Mouse (Mus musculus) CH12.LX (cell line): ENCODE results near the gene Ccnk. TPM values are rescaled to one million over a fixed set of nuclear protein-coding genes. Genes with fewer than 3 reads are reported as not detected.

ENCODE experiments used
- DNase-seq: peaks from one replicate; pipeline ENCODE4 v3.0.0-alpha.2; 2013; ENCODE audit errors: extremely low read depth
- H3K27ac ChIP-seq: 2 replicates; pipeline ENCODE4 v1.5.1; 2012; ENCODE audit warnings: low read depth, mild to moderate bottlenecking, control low read depth, moderate library complexity; ENCODE audit not compliant: insufficient read depth
- H3K27me3 ChIP-seq: replicated peaks from 2 replicates; pipeline ENCODE3; 2012; ENCODE audit warnings: inconsistent platforms
- H3K36me3 ChIP-seq, 2 experiments: replicated peaks in 1 of 2; 2 replicates each; pipeline versions ENCODE3 to v1.6.1; 2012; ENCODE audit warnings: inconsistent platforms in 1 of 2, low read length in 1 of 2, mild to moderate bottlenecking in 1 of 2, mixed read lengths in 1 of 2, moderate library complexity in 1 of 2; ENCODE audit not compliant: control insufficient read depth in 1 of 2, insufficient read depth in 1 of 2
- H3K4me1 ChIP-seq, 2 experiments: 2 replicates each; pipeline ENCODE4 v1.6.1; 2012; ENCODE audit warnings: inconsistent platforms in 1 of 2, moderate library complexity in 1 of 2; ENCODE audit not compliant: insufficient read depth in 2 of 2, control insufficient read depth in 1 of 2
- H3K4me2 ChIP-seq: 2 replicates; pipeline ENCODE4 v1.6.1; 2012; ENCODE audit warnings: low read depth, mild to moderate bottlenecking, control low read depth; ENCODE audit not compliant: poor library complexity, insufficient read depth, severe bottlenecking
- H3K4me3 ChIP-seq, 3 experiments: fragments of 150-350 bp in 1 of 3; sonication (generic) in 1 of 3; replicated peaks in 1 of 3; 2 replicates each; pipeline versions ENCODE3 to v1.5.1; 2011 to 2012; ENCODE audit warnings: low read depth in 2 of 3, low read length in 2 of 3, mild to moderate bottlenecking in 2 of 3, moderate library complexity in 2 of 3, control low read depth in 1 of 3, improper control_type of control experiment in 1 of 3, inconsistent platforms in 1 of 3, mixed read lengths in 1 of 3; ENCODE audit not compliant: poor library complexity in 1 of 3
- H3K79me2 ChIP-seq: replicated peaks from 2 replicates; pipeline ENCODE4 v1.6.1; 2012; ENCODE audit warnings: mild to moderate bottlenecking, moderate library complexity; ENCODE audit not compliant: control insufficient read depth, poor library complexity, insufficient read depth, severe bottlenecking; ENCODE audit errors: extremely low read depth
- H3K9ac ChIP-seq: 2 replicates; pipeline ENCODE4 v1.6.1; 2012; ENCODE audit warnings: low read depth, mild to moderate bottlenecking, control low read depth, moderate library complexity; ENCODE audit not compliant: insufficient read depth
- H3K9me3 ChIP-seq: replicated peaks from 2 replicates; pipeline ENCODE3; 2012; ENCODE audit warnings: low read length, inconsistent platforms, mixed read lengths
- BHLHE40 ChIP-seq: IDR thresholded peaks from 2 replicates; pipeline ENCODE4 v1.6.1; 2011; ENCODE audit warnings: mild to moderate bottlenecking, low read depth, low read length, improper control_type of control experiment
- CHD1 ChIP-seq: IDR thresholded peaks from 2 replicates; pipeline ENCODE4 v1.6.1; 2012; ENCODE audit warnings: low read depth, low read length, improper control_type of control experiment, inconsistent platforms
- CHD2 ChIP-seq: IDR thresholded peaks from 2 replicates; pipeline ENCODE4 v1.6.1; 2011; ENCODE audit warnings: low read length, improper control_type of control experiment
- CTCF ChIP-seq, 2 experiments: IDR thresholded peaks in 1 of 2; conservative IDR thresholded peaks in 1 of 2; 2 replicates each; pipeline ENCODE4 v1.5.1; 2011 to 2012; ENCODE audit warnings: low read depth in 2 of 2, low read length in 2 of 2, improper control_type of control experiment in 1 of 2, inconsistent platforms in 1 of 2, mild to moderate bottlenecking in 1 of 2, moderate library complexity in 1 of 2
- E2F4 ChIP-seq: IDR thresholded peaks from 2 replicates; pipeline ENCODE4 v1.6.1; 2011; ENCODE audit warnings: low read depth, low read length, improper control_type of control experiment; ENCODE audit not compliant: insufficient replicate concordance
- ELF1 ChIP-seq: IDR thresholded peaks from 2 replicates; pipeline ENCODE4 v1.6.1; 2014; ENCODE audit warnings: low read depth, mild to moderate bottlenecking, inconsistent platforms, low read length, improper control_type of control experiment
- EP300 ChIP-seq: IDR thresholded peaks from 2 replicates; pipeline ENCODE4 v1.6.1; 2011; ENCODE audit warnings: low read length, improper control_type of control experiment
- ETS1 ChIP-seq: conservative IDR thresholded peaks from 2 replicates; pipeline ENCODE4 v1.6.1; 2012; ENCODE audit warnings: low read depth, mild to moderate bottlenecking, inconsistent platforms, low read length, improper control_type of control experiment, moderate library complexity
- GABPA ChIP-seq: IDR thresholded peaks from 2 replicates; pipeline ENCODE4 v1.6.1; 2012; ENCODE audit warnings: low read depth, low read length, improper control_type of control experiment, inconsistent platforms; ENCODE audit not compliant: insufficient replicate concordance
- HCFC1 ChIP-seq: IDR thresholded peaks from 2 replicates; pipeline ENCODE4 v1.6.1; 2012; ENCODE audit warnings: low read depth, mild to moderate bottlenecking, inconsistent platforms, low read length, improper control_type of control experiment
- IRF4 ChIP-seq: IDR thresholded peaks from 2 replicates; pipeline ENCODE4 v1.6.1; 2014; ENCODE audit warnings: low read depth, mild to moderate bottlenecking, inconsistent platforms, low read length, improper control_type of control experiment
- JUN ChIP-seq: IDR thresholded peaks from 2 replicates; pipeline ENCODE4 v1.6.1; 2011; ENCODE audit warnings: low read depth, mild to moderate bottlenecking, low read length, improper control_type of control experiment, moderate library complexity; ENCODE audit not compliant: insufficient read depth
- JUND ChIP-seq: conservative IDR thresholded peaks from 2 replicates; pipeline ENCODE4 v1.6.1; 2011; ENCODE audit warnings: low read depth, low read length, improper control_type of control experiment
- KAT2A ChIP-seq: IDR thresholded peaks from 2 replicates; pipeline ENCODE4 v1.6.1; 2012; ENCODE audit warnings: low read length, improper control_type of control experiment, inconsistent platforms; ENCODE audit not compliant: insufficient replicate concordance
- MAFK ChIP-seq: IDR thresholded peaks from 2 replicates; pipeline ENCODE4 v1.6.1; 2011; ENCODE audit warnings: low read length, improper control_type of control experiment; ENCODE audit not compliant: insufficient replicate concordance
- MAX ChIP-seq: IDR thresholded peaks from 2 replicates; pipeline ENCODE4 v1.6.1; 2011; ENCODE audit warnings: low read length, improper control_type of control experiment
- MAZ ChIP-seq: IDR thresholded peaks from 2 replicates; pipeline ENCODE4 v1.6.1; 2012; ENCODE audit warnings: low read depth, mild to moderate bottlenecking, inconsistent platforms, low read length, improper control_type of control experiment, moderate library complexity
- MEF2A ChIP-seq: IDR thresholded peaks from 2 replicates; pipeline ENCODE4 v1.6.1; 2014; ENCODE audit warnings: low read depth, mild to moderate bottlenecking, inconsistent platforms, low read length, improper control_type of control experiment, borderline replicate concordance
- MXI1 ChIP-seq: IDR thresholded peaks from 2 replicates; pipeline ENCODE4 v1.6.1; 2011; ENCODE audit warnings: mild to moderate bottlenecking, low read depth, low read length, improper control_type of control experiment
- NELFE ChIP-seq: IDR thresholded peaks from 2 replicates; pipeline ENCODE4 v1.6.1; 2011; ENCODE audit warnings: low read depth, low read length, improper control_type of control experiment
- NRF1 ChIP-seq: IDR thresholded peaks from 2 replicates; pipeline ENCODE4 v1.6.1; 2014; ENCODE audit warnings: low read depth, mild to moderate bottlenecking, inconsistent platforms, low read length, improper control_type of control experiment, moderate library complexity
- PAX5 ChIP-seq: IDR thresholded peaks from 2 replicates; pipeline ENCODE4 v1.6.1; 2012; ENCODE audit warnings: low read length, inconsistent platforms, mixed read lengths
- POLR2A ChIP-seq: IDR thresholded peaks from 2 replicates; pipeline ENCODE4 v1.6.1; 2011; ENCODE audit warnings: low read depth, mild to moderate bottlenecking, improper control_type of control experiment, low read length
- POLR2AphosphoS2 ChIP-seq: IDR thresholded peaks from 2 replicates; pipeline ENCODE4 v1.6.1; 2011; ENCODE audit warnings: low read depth, low read length, improper control_type of control experiment
- RAD21 ChIP-seq: IDR thresholded peaks from 2 replicates; pipeline ENCODE4 v1.6.1; 2011; ENCODE audit warnings: low read depth, mild to moderate bottlenecking, low read length, improper control_type of control experiment, moderate library complexity
- RCOR1 ChIP-seq: conservative IDR thresholded peaks from 2 replicates; pipeline ENCODE4 v1.6.1; 2012; ENCODE audit warnings: low read depth, mild to moderate bottlenecking, inconsistent platforms, low read length, improper control_type of control experiment
- SIN3A ChIP-seq: IDR thresholded peaks from 2 replicates; pipeline ENCODE4 v1.6.1; 2012; ENCODE audit warnings: low read length, improper control_type of control experiment, inconsistent platforms
- SMC3 ChIP-seq: IDR thresholded peaks from 2 replicates; pipeline ENCODE4 v1.6.1; 2011; ENCODE audit warnings: low read depth, low read length, improper control_type of control experiment
- TBP ChIP-seq: conservative IDR thresholded peaks from 2 replicates; pipeline ENCODE4 v1.6.1; 2011; ENCODE audit warnings: low read depth, low read length, improper control_type of control experiment
- TCF12 ChIP-seq: IDR thresholded peaks from 2 replicates; pipeline ENCODE4 v1.6.1; 2014; ENCODE audit warnings: low read depth, mild to moderate bottlenecking, inconsistent platforms, low read length, improper control_type of control experiment
- UBTF ChIP-seq: IDR thresholded peaks from 2 replicates; pipeline ENCODE4 v1.6.1; 2012; ENCODE audit warnings: low read depth, mild to moderate bottlenecking, inconsistent platforms, low read length, improper control_type of control experiment, moderate library complexity
- USF1 ChIP-seq: IDR thresholded peaks from 2 replicates; pipeline ENCODE4 v1.6.1; 2014; ENCODE audit warnings: low read depth, mild to moderate bottlenecking, inconsistent platforms, low read length, improper control_type of control experiment
- USF2 ChIP-seq: conservative IDR thresholded peaks from 2 replicates; pipeline ENCODE4 v1.6.1; 2011; ENCODE audit warnings: low read depth, low read length, improper control_type of control experiment
- ZC3H11A ChIP-seq: IDR thresholded peaks from 2 replicates; pipeline ENCODE4 v1.6.1; 2012; ENCODE audit warnings: low read depth, mild to moderate bottlenecking, inconsistent platforms, low read length, improper control_type of control experiment
- ZKSCAN1 ChIP-seq: IDR thresholded peaks from 2 replicates; pipeline ENCODE4 v1.6.1; 2012; ENCODE audit warnings: low read depth, inconsistent platforms, low read length, improper control_type of control experiment, borderline replicate concordance
- ZMIZ1 ChIP-seq: IDR thresholded peaks from 2 replicates; pipeline ENCODE4 v1.6.1; 2012; ENCODE audit warnings: low read depth, mild to moderate bottlenecking, inconsistent platforms, low read length, improper control_type of control experiment
- ZNF384 ChIP-seq: IDR thresholded peaks from 2 replicates; pipeline ENCODE4 v1.6.1; 2012; ENCODE audit warnings: low read depth, low read length, improper control_type of control experiment, inconsistent platforms
- dilution Hi-C: fragments of 300-500 bp; cut with MboI; formaldehyde crosslinking; loops from 2 replicates; pipeline ENCODE4 v1.14.3; 2020; ENCODE audit warnings: low sequenced_read_pairs; ENCODE audit not compliant: extremely low pct_unique_long_range_greater_than_20kb, extremely low pct_ligation_motif_present
- in situ Hi-C: fragments of 300-500 bp; cut with MboI; formaldehyde crosslinking; loops from 3 replicates; pipeline ENCODE4 v1.14.3; 2019; ENCODE audit warnings: low sequenced_read_pairs, low pct_ligation_motif_present, low pct_unique_long_range_greater_than_20kb, mixed read lengths
- polyA plus RNA-seq: library from polyadenylated mRNA; unstranded; fragments of >175 nt; gene quantifications from 2 replicates; pipeline ENCODE4 v1.2.1, GENCODE M21; 2012; ENCODE audit warnings: low read depth; ENCODE audit not compliant: insufficient read length
- total RNA-seq, 2 experiments: library from RNA; depleted of rRNA; stranded (reverse); fragments of 300-350 nt in 1 of 2; fragments of >200 nt in 1 of 2; gene quantifications; 2 replicates each; pipeline ENCODE4 v1.2.3; 2012 to 2014

Gene Ccnk
- 8.3 and 10.1 TPM in 2 replicates for total RNA-seq (2012; rRNA removed)
- total RNA-seq (2014; rRNA removed), result 5.2 and 9.2 TPM in 2 replicates
- 51.1 and 66.8 TPM in 2 replicates for polyA plus RNA-seq

DNA sequence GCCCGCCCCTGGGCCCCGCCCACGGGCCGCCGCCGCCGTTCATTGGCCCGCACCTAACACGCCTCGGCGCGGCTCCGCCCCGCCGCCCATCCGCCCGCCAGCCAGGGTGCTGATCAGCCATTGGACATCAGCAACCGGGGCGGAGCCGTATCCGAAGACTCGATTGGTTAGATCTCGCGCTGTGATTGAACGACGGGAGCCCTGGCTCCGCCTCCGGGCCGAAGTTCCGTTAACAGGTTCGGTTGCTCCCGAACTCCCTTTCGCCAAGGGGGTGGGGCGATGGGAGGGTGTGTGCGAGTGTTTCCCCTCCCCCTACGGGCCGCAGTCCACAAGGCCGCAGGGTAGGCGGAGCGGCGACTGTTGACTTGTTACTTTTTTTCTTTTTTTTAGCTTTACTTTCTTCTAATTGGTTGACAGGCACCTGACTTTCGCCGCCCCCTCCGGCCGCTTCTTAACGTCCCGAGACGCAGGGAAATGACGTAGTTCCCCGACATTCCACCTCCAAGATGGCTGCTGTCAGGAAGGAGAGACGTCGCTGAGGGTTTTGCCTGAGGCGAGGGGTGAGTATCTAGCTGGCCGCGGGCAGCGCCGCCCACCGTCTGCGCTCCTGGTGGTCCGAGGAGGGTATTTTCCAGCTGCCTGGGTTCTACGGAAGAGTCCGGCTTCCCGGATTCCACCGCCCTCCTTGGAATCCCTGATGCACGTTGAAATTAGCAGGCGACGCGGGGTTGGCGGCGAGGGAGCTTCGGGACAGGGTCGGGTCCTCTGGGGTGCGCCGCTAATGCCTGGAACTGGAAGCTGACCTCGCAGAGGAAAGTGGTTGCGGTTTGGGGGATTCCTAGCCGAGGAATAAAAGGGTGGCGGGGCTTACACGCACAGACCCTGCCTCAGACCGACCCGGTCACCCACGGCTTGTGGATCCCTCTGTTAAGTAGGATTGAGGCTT lies at the start of gene Ccnk:
Gene Ccnk, plus strand, starts transcription at position 259 of the 946 bp plus-strand sequence.
- in situ Hi-C loops, result no loop called here
- H3K27me3 ChIP-seq, result no peaks in the 10 kb centered on the region
- peaks cover 14 to 33% of the 10 kb centered on the region in 2 experiments for H3K36me3 ChIP-seq
- dilution Hi-C loops, result no loop called here
- peak within 1 kb of the TSS; percentile 92 for H3K9ac ChIP-seq
- H3K4me1 ChIP-seq, result peaks cover 6 to 48% of the 10 kb centered on the region in 2 experiments; a peak in 3 of 4 replicates
- no peaks in the 10 kb centered on the region for H3K9me3 ChIP-seq
- H3K27ac ChIP-seq, result peak within 1 kb of the TSS; percentile 39
- H3K4me2 ChIP-seq, result peak within 1 kb of the TSS; percentile 92
- H3K4me3 ChIP-seq, result peak within 1 kb of the TSS; percentile 91 to 99 (median 98)
- peak; percentile 99 for DNase-seq
- H3K79me2 ChIP-seq, result peaks cover 76% of the 10 kb centered on the region
- no peak for TF ChIP-seq ZC3H11A
- TF ChIP-seq SIN3A, result peak; percentile 88
- no peak for TF ChIP-seq ETS1
- peak; percentile 24; the same call in 1 of the 2 replicates for TF ChIP-seq KAT2A
- TF ChIP-seq UBTF, result no peak; the same call in 1 of the 2 replicates
- TF ChIP-seq ZKSCAN1, result no peak
- peak; percentile 10; the same call in 1 of the 2 replicates for TF ChIP-seq IRF4
- TF ChIP-seq RAD21, result no peak
- no peak for TF ChIP-seq CHD1
- peak; percentile 86 for TF ChIP-seq HCFC1
- no peak for TF ChIP-seq NRF1
- TF ChIP-seq RCOR1, result no peak
- TF ChIP-seq MAX, result no peak
- TF ChIP-seq ELF1, result peak; percentile 67
- peak; percentile 47 for TF ChIP-seq USF1
- TF ChIP-seq ZNF384, result peak; percentile 99
- TF ChIP-seq TCF12, result peak; percentile 91
- TF ChIP-seq BHLHE40, result no peak
- TF ChIP-seq CTCF (conservative IDR thresholded peaks at IDR 0.05 in 1 of 2, IDR thresholded peaks at IDR 0.05 in 1 of 2; ENCODE audit: low read depth in 2 of 2, low read length in 2 of 2), result no peak
- peak; percentile 88 for TF ChIP-seq NELFE
- TF ChIP-seq EP300, result no peak
- peak; percentile 93 for TF ChIP-seq POLR2A
- TF ChIP-seq SMC3, result no peak
- 0 out of 2 replicates have a peak, but pooled peaks have one; percentile 70 for TF ChIP-seq POLR2AphosphoS2
- no peak for TF ChIP-seq JUN
- TF ChIP-seq GABPA, result no peak
- TF ChIP-seq MXI1, result no peak; the same call in 1 of the 2 replicates
- no peak for TF ChIP-seq MAFK
- TF ChIP-seq ZMIZ1, result no peak
- TF ChIP-seq TBP, result peak; percentile 94
- TF ChIP-seq E2F4, result no peak
- TF ChIP-seq USF2, result peak; percentile 38; the same call in 1 of the 2 replicates
- no peak for TF ChIP-seq JUND
- TF ChIP-seq MAZ, result peak; percentile 76; the same call in 1 of the 2 replicates
- TF ChIP-seq CHD2, result peak; percentile 85
- no peak for TF ChIP-seq PAX5
- no peak for TF ChIP-seq MEF2A
